Mouse (Mus musculus): ENCODE results near the gene Tbc1d14. TPM values are rescaled to one million over a fixed set of nuclear protein-coding genes. Genes with fewer than 3 reads are reported as not detected.

The Tbc1d14 gene
- polyA plus RNA-seq, 1 experiment: 22.5 TPM

DNA sequence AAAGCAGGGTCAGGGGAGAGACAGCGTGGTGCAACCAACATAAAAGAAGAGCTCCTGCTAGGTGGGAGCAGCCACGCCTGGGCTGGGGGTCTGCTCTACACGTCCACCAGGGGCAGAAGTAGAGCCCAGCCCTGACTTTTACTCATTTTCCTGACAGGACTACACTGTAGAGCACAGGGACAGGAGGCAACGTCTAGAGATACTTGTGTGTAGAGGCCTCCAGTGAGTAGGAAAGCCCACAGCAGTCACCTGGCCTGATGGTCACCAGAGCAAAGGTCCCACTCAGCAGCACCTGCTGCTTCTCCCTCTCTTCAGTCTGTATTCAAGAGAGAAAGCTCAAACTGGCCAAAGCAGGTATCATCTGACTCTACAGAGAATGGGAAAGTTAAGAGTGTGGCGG lies 87.4 kb downstream of the Tbc1d14 start:
- DNase-seq (ENCODE audit: low spot score): no peak

GRCm38 (mm10) chr5:36505235-36505634 lies 87.8 kb downstream of the Tbc1d14 start:
- no peak for DNase-seq (ENCODE audit: low spot score)

DNA sequence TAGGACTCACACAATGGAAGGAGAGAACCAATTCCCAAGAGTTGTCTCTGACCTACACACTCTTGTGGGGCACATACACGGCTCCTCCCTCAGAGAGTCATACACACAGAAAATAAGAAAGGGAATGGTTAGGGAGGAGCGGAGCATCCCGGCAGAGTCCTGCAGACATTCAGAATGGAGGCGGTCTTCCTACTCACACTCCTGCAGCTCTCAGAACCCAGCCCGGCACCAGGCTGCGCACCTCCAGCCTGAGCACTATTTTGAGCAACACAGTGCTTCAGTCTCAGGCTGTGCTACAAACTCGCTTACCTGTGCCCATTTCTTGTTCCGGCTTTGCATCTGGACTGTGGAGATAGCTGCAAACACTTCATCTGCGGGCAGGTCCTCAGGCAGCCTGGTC lies 98.4 kb downstream of the Tbc1d14 start:
- no peak for DNase-seq (ENCODE audit: low spot score)

GRCm38 (mm10) chr5:36493919-36494318 lies 99.2 kb downstream of the Tbc1d14 start:
- DNase-seq (ENCODE audit: low spot score): no peak

GRCm38 (mm10) chr5:36489225-36489624 lies 103.9 kb downstream of the Tbc1d14 start:
- DNase-seq (ENCODE audit: low spot score): no peak

DNA sequence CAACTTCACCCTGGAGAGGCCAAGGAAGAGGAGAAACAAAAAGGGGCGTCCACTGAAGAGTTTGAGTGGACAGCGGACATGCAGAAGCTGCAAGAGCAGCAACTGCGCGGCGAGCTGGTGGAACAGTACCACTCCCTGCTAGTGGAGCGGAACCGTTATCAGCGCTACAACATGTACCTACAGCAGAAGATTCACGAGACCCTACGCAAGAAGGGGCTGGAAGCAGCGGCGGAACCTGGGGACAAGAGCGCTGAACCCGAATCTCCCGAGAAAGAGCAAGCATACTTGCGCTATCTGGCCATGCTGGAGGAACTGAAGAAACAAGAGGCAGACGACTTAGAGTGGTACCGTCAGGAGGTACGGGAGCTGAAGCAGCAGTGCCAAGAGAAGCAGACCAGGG lies 107.8 kb downstream of the Tbc1d14 start:
- no peak for DNase-seq (ENCODE audit: low spot score)

GRCm38 (mm10) chr5:36484171-36484990 lies 108.7 kb downstream of the Tbc1d14 start, which contains the start of the genes Tada2b and Ccdc96:
TSS of gene Tada2b (minus strand) at chr5:36484285.
TSS of gene Ccdc96 (plus strand) at chr5:36484588.
- DNase-seq (ENCODE audit: low spot score): peak; percentile 95

DNA sequence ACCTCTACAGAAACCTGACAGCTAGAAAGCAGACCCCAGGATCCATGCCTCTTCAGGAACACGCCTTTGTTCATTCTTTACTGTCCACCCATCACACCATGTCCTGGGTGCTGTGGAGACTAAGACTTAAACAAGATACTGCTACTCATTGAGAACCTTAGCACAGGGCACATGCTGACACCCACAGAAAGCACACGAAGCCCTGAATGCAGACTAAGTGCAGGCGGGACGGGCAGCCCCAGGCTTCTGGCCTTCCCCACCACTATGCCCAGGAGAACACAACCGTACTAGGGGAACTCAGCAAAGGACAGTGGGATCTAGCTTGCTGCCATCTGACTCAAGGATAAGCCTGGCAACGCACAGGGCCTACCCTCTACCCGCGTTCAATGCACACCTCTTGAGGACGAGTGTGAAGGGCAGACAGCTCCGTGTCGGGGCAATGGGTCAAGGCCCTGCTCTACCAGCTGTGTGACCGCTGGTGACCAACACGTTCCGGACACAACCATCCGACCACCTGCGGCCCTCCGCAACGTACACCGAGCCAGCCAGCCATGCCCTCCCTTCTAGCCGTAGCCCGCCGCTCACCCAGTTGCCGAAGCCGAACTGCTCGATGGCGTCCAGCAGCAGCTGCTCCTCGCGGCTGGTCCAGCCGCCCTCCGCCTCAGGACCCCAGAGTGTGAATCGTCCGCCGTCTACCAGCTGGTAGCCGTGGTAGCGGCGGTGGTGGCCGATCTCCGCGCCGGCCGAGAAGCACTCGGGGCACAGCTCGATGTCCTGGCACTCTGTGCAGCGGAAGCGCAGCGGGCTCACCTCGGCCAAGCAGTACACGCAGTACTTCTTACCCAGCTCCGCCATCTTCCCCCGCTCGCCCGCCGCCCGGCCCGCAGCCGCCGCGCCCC lies 109.6 kb downstream of the Tbc1d14 start:
- DNase-seq (ENCODE audit: low spot score): peak; percentile 56

DNA sequence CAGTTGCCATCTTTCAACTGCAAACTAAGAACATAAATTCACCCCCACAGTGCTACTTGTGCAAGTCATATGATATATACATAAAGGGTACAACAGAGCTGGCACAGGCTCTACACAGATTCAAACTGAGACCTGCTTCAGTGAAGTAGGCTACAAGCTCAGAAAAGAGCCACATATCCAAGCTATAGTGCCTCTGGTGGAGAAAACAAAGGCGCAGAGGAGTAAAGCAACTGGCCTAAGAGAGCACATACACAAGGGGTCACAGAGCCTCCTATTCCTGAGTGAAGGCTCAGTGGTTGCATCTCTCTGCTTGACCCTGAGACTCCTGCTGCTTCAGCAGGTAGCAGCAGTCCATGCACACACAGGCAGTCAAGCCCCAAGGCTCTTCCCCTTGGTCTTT lies 112.0 kb downstream of the Tbc1d14 start:
- DNase-seq (ENCODE audit: low spot score): no peak

DNA sequence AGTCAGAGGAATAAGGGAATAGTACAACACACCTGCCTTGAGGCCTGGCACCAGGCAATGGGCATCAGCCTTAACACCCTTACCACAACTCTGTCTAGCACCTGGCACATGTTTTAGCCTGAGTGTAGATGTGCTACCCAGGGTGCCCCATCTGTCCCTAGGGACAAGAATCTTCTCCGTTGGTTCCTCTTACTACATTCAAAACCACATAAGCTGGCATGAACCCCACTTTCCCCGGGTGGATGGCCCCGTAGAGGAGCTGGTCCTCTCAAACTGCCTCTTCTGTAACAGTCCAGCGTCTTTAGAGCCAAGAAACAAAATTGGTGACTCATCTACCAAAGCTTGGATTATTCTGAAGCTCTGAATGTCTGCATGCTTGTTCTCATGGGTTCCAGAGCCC lies 112.7 kb downstream of the Tbc1d14 start:
- no peak for DNase-seq (ENCODE audit: low spot score)

- no peak for DNase-seq (ENCODE audit: low spot score)
These were observed 113.3 kb downstream of the Tbc1d14 start for GRCm38 (mm10) chr5:36479735-36480134.

DNA sequence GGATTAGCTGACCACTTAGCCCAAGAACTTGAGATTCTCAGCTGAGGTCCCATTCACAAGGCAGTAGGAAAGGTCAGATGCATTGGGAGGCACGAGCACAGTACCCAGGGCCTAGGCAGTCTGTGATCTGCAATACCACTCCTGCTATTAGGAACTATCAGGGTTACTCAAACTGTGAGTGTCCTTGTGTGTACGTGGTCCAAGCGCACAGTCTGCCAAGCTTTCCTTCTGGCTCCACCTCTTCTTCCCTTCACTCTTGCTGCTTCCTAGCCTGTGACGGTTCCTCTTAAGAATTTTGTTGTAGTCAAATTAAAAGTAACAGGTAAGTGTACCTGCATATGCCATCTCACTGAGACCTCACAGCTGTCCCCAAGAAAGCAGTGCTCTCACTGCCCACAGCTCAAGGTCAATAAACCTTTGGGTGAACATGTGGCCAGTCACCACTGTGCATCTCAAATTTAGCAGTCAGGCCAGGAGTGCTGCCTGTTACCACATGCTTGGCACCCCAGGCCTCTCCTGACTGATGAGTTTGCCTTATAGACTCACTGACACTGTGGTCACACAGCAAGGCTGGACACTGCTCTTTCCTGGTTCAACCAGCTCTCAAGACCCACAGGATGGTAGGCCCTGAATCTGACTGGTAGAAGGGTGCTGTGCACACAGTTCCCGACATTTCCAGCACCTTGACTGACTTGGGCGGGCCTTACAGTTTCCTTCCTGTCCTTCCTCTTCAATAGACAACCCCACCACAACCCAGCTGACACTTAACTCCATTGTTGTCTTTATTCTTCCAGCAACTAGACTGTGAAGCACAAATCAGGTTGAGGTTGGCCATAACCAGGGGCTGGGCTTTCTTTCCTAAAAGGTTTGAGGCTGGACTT lies 114.3 kb downstream of the Tbc1d14 start:
- DNase-seq (ENCODE audit: low spot score): no peak

GRCm38 (mm10) chr5:36477486-36477885 lies 115.6 kb downstream of the Tbc1d14 start:
- DNase-seq (ENCODE audit: low spot score): no peak

GRCm38 (mm10) chr5:36474283-36474682 lies 118.8 kb downstream of the Tbc1d14 start:
- DNase-seq (ENCODE audit: low spot score): no peak

DNA sequence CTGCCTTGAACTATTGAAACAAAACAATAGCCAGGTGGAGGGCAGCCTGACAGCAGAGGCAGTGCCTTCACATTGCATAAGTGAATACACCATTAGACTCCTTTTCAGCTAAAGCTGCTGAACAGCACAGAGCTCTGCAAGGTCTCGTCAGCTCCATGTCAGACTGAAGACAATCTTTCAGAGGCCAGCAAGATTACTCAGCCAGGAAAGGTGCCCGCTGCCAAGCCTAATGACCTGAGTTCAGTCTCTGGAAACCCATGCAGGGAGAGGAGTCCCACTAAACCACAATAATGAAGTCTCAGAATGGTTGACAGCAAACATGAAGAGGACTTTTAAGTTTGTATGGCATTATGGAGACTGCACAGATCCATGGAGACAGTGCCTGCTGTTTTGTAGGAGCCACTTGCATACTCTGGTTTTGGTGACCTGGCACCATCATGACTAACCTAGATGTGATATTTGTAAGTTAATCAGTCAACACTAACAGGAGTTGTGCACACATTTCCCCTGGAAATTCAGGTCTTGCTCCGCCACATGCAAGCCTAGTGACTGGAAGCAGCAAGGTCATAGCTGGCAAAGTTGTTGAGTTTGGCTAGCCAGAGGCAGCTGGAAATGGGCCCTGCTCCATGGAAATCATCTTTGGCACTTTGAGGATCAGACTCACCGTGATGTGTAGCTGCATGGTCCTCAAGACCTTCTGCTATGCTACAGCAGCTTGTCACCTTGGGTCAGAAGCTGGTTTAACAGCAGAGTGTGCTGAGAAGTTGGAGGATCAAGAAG lies 120.0 kb downstream of the Tbc1d14 start:
- DNase-seq (ENCODE audit: low spot score): no peak

GRCm38 (mm10) chr5:36471206-36471605 lies 121.9 kb downstream of the Tbc1d14 start:
- no peak for DNase-seq (ENCODE audit: low spot score)

DNA sequence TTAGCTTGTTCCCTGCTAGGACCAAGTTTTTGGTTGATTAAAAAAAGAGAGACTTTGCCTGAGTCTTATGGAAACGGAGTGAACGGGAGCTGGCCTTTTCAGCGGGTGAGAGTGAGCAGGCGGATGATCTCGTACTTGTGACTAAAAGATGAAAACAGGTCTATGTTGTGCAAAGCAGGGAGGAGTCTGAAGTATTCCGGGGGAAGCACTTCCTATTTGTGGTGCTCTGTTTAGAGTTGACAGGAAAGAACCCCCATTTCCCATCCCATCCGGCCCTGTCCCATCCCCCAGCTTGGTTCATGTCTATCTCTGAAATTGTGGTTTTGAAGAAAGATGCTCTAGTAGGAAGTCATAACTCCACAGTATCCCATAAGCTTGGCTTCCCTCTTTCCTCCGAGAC lies 127.2 kb downstream of the Tbc1d14 start:
- no peak for DNase-seq (ENCODE audit: low spot score)

- peak; percentile 90 for DNase-seq (ENCODE audit: low spot score)
These were observed 128.1 kb downstream of the Tbc1d14 start, which contains the start of gene Grpel1 for GRCm38 (mm10) chr5:36464709-36465661. TSS of gene Grpel1 (plus strand) at chr5:36464998.

GRCm38 (mm10) chr5:36463391-36463790 lies 129.7 kb downstream of the Tbc1d14 start:
- DNase-seq (ENCODE audit: low spot score): no peak

- DNase-seq (ENCODE audit: low spot score): peak; percentile 73
These were observed 130.3 kb downstream of the Tbc1d14 start for GRCm38 (mm10) chr5:36462810-36463209.

All from urinary bladder, adult 2 months (tissue).